Mouse (Mus musculus): ENCODE measurements at regions not wholly inside any gene's neighbourhood (a gene's known extent, or its start where the extent isn't known, plus 50 kb on each side); places are given as distances from the start of the nearest gene placed in this dataset.
"Not testable (repeated sequence)": the region's sequence is repeated elsewhere in the genome, so short reads cannot be mapped to it uniquely, and the experiment has no call there.

- no peak for DNase-seq (ENCODE audit: low read depth, low spot score)
These were observed 2017.1 kb upstream of the Pcdh20 start for GRCm38 (mm10) chr14:90488301-90488700.

- no peak for DNase-seq (ENCODE audit: low read depth, low spot score)
These were observed 1976.8 kb upstream of the Pcdh20 start for GRCm38 (mm10) chr14:90447971-90448370.

- DNase-seq (ENCODE audit: low read depth, low spot score): peak; percentile 67
These were observed 1961.8 kb upstream of the Pcdh20 start for GRCm38 (mm10) chr14:90432874-90433543.

- no peak for DNase-seq (ENCODE audit: low read depth, low spot score)
These were observed 1941.5 kb upstream of the Pcdh20 start for GRCm38 (mm10) chr14:90412707-90413106.

- DNase-seq (ENCODE audit: low read depth, low spot score): no peak
These were observed 1935.2 kb upstream of the Pcdh20 start for GRCm38 (mm10) chr14:90406350-90406749.

- DNase-seq (ENCODE audit: low read depth, low spot score): no peak
These were observed 1934.3 kb upstream of the Pcdh20 start for GRCm38 (mm10) chr14:90405476-90405875.

GRCm38 (mm10) chr14:90367256-90367936, 1896.2 kb upstream of the Pcdh20 start:
- DNase-seq (ENCODE audit: low read depth, low spot score): no peak

GRCm38 (mm10) chr14:90334541-90334940, 1863.3 kb upstream of the Pcdh20 start:
- no peak for DNase-seq (ENCODE audit: low read depth, low spot score)

- not testable (repeated sequence) for DNase-seq (ENCODE audit: low read depth, low spot score)
These were observed 1824.3 kb upstream of the Pcdh20 start for GRCm38 (mm10) chr14:90295456-90295855.

GRCm38 (mm10) chr14:90246042-90246441, 1774.8 kb upstream of the Pcdh20 start:
- no peak for DNase-seq (ENCODE audit: low read depth, low spot score)

GRCm38 (mm10) chr14:90232661-90233060, 1761.5 kb upstream of the Pcdh20 start:
- DNase-seq (ENCODE audit: low read depth, low spot score): no peak

GRCm38 (mm10) chr14:90200294-90200693, 1729.1 kb upstream of the Pcdh20 start:
- DNase-seq (ENCODE audit: low read depth, low spot score): no peak

- DNase-seq (ENCODE audit: low read depth, low spot score): no peak
These were observed 1726.6 kb upstream of the Pcdh20 start for GRCm38 (mm10) chr14:90197791-90198190.

- DNase-seq (ENCODE audit: low read depth, low spot score): no peak
These were observed 1701.5 kb upstream of the Pcdh20 start for GRCm38 (mm10) chr14:90172729-90173128.
